Mouse (Mus musculus) liver, postnatal 0 days (tissue): ENCODE measurements around the gene Gxylt1. TPM values are rescaled to one million over a fixed set of nuclear protein-coding genes. Genes with fewer than 3 reads are reported as not detected.
"Not testable (repeated sequence)": the region's sequence is repeated elsewhere in the genome, so short reads cannot be mapped to it uniquely, and the experiment has no call there.

ENCODE experiments used
- ATAC-seq: fragments of 200-750 bp; cut with Nextera tagmentation; 2 replicates; pipeline ENCODE4 v1.8.0; 2017; ENCODE audit warnings: mild to moderate bottlenecking, moderate library complexity
- DNase-seq: peaks from one replicate; pipeline ENCODE4 v3.0.0-alpha.2; 2016
- H3K27ac ChIP-seq: fragments of 300-500 bp; sonication (generic); 2 replicates; pipeline ENCODE4 v1.5.1; 2014; ENCODE audit warnings: antibody characterized with exemption, moderate library complexity, mild to moderate bottlenecking, low read depth
- H3K27me3 ChIP-seq: fragments of 300-500 bp; sonication (generic); 2 replicates; pipeline ENCODE4 v1.6.1; 2014; ENCODE audit warnings: low read length, control low read depth, mixed read lengths; ENCODE audit not compliant: insufficient read depth
- H3K36me3 ChIP-seq: fragments of 300-500 bp; sonication (generic); replicated peaks from 2 replicates; pipeline ENCODE4 v1.6.1; 2014; ENCODE audit warnings: mild to moderate bottlenecking, control low read depth, low read length, moderate library complexity, mixed read lengths; ENCODE audit not compliant: insufficient read depth
- H3K4me1 ChIP-seq: fragments of 300-500 bp; sonication (generic); 2 replicates; pipeline ENCODE4 v1.6.1; 2014; ENCODE audit warnings: antibody characterized with exemption, mild to moderate bottlenecking, control low read depth; ENCODE audit not compliant: insufficient read depth
- H3K4me2 ChIP-seq: fragments of 300-500 bp; sonication (generic); 2 replicates; pipeline ENCODE4 v1.6.1; 2014; ENCODE audit warnings: low read depth, mild to moderate bottlenecking, low read length, moderate library complexity, mixed read lengths
- H3K4me3 ChIP-seq: fragments of 300-500 bp; sonication (generic); 2 replicates; pipeline ENCODE4 v1.5.1; 2014; ENCODE audit warnings: low read depth, low read length
- H3K9ac ChIP-seq: fragments of 300-500 bp; sonication (generic); replicated peaks from 2 replicates; pipeline ENCODE4 v1.6.1; 2014; ENCODE audit warnings: mild to moderate bottlenecking, moderate library complexity
- H3K9me3 ChIP-seq: fragments of 300-500 bp; sonication (generic); 2 replicates; pipeline ENCODE4 v1.6.1; 2016; ENCODE audit warnings: mild to moderate bottlenecking, control low read depth, low read length, mixed read lengths
- CTCF ChIP-seq: sonication (generic); IDR thresholded peaks from 2 replicates; pipeline ENCODE4 v1.5.1; 2016; ENCODE audit warnings: antibody characterized with exemption, low read depth
- EP300 ChIP-seq: IDR thresholded peaks from 2 replicates; pipeline ENCODE4 v1.6.1; 2016; ENCODE audit warnings: antibody characterized with exemption, low read depth, mild to moderate bottlenecking
- WGBS: fragments of 180-500 bp; shearing (Covaris S2); extraction: QIAGEN DNeasy Blood & Tissue Kit; methylation state at CpG from one replicate; pipeline ENCODE4 v1.1.7; 2014; ENCODE audit not compliant: insufficient replicate concordance; 5-methylcytosine and 5-hydroxymethylcytosine counted together
- polyA plus RNA-seq: library from polyadenylated mRNA; unstranded; fragments of >200 nt; fragmentation: Nextera tagmentation; extraction: Ambion mirVana; gene quantifications from 2 replicates; pipeline ENCODE4 v1.2.1, GENCODE M21; 2015

Gxylt1 gene
- 1.8 and 2.0 TPM in 2 replicates for polyA plus RNA-seq

- WGBS, result under 1% methylated on average over 57 of the region's 93 CpGs
- Histone ChIP-seq H3K27me3 (no peaks in the 10 kb centered on the region), H3K4me2 (peak within 1 kb of the TSS; percentile 92), H3K36me3 (no peaks in the 10 kb centered on the region), H3K4me1 (peaks cover 26% of the 10 kb centered on the region), H3K9ac (peak within 1 kb of the TSS; percentile 88), H3K4me3 (peak within 1 kb of the TSS; percentile 88), H3K9me3 (no peaks in the 10 kb centered on the region), H3K27ac (peak within 1 kb of the TSS; percentile 90)
- ATAC-seq (peak; percentile 96), DNase-seq (peak; percentile 100)
- no peak for TF ChIP-seq EP300
- TF ChIP-seq CTCF, result no peak
These were observed at the start of gene Gxylt1 for GRCm38 (mm10) chr15:93274679-93275583. Gxylt1 (minus strand) TSS chr15:93275179.

- Histone ChIP-seq H3K27me3 (no peaks in the 10 kb centered on the region), H3K27ac (no peak overlapping the region), H3K4me2 (no peak overlapping the region), H3K4me1 (peaks cover 6% of the 10 kb centered on the region), H3K36me3 (0 out of 2 replicates have a peak, but pooled peaks cover 2% of the 10 kb centered on the region), H3K9ac (no peak overlapping the region), H3K9me3 (no peaks in the 10 kb centered on the region), H3K4me3 (no peak overlapping the region)
- DNase-seq (no peak), ATAC-seq (peak; percentile 76)
- 73% methylated on average over 1 of the region's 1 CpGs for WGBS
- TF ChIP-seq EP300, result no peak
These were observed 43.8 kb upstream of the Gxylt1 start for GRCm38 (mm10) chr15:93318781-93319180.

- ATAC-seq, H3K9ac ChIP-seq, H3K4me1 ChIP-seq, H3K4me3 ChIP-seq, H3K27me3 ChIP-seq, H3K36me3 ChIP-seq, DNase-seq, H3K27ac ChIP-seq, H3K4me2 ChIP-seq, H3K9me3 ChIP-seq: not testable (repeated sequence)
- WGBS, result 91% methylated on average over 4 of the region's 4 CpGs
These were observed 35.3 kb upstream of the Gxylt1 start for GRCm38 (mm10) chr15:93310304-93310703.

GRCm38 (mm10) chr15:93298197-93298596 lies 23.2 kb upstream of the Gxylt1 start:
- Histone ChIP-seq H3K4me1 (peaks cover 16% of the 10 kb centered on the region), H3K36me3 (0 out of 2 replicates have a peak, but pooled peaks cover 2% of the 10 kb centered on the region), H3K27ac (no peak overlapping the region), H3K9ac (no peak overlapping the region), H3K27me3 (no peaks in the 10 kb centered on the region), H3K4me3 (no peak overlapping the region), H3K4me2 (no peak overlapping the region), H3K9me3 (no peaks in the 10 kb centered on the region)
- ATAC-seq (no peak), DNase-seq (no peak)
- TF ChIP-seq EP300 (no peak), CTCF (no peak)
- WGBS, result 33% methylated on average over 2 of the region's 2 CpGs

- ATAC-seq (no peak), DNase-seq (no peak)
- Histone ChIP-seq H3K36me3 (peaks cover 4% of the 10 kb centered on the region; the same call in 1 of the 2 replicates), H3K9ac (no peak overlapping the region), H3K4me3 (no peak overlapping the region), H3K4me1 (peaks cover 15% of the 10 kb centered on the region), H3K27ac (0 out of 2 replicates have a peak overlapping the region, but pooled peaks have one; percentile 22), H3K27me3 (no peaks in the 10 kb centered on the region), H3K9me3 (no peaks in the 10 kb centered on the region), H3K4me2 (peak overlapping the region; percentile 19; the same call in 1 of the 2 replicates)
- TF ChIP-seq CTCF, result no peak
- no peak for TF ChIP-seq EP300
- 50% methylated on average over 11 of the region's 11 CpGs for WGBS
These were observed 19.5 kb upstream of the Gxylt1 start for GRCm38 (mm10) chr15:93294483-93294882.

GRCm38 (mm10) chr15:93288321-93288720 lies 13.3 kb upstream of the Gxylt1 start:
- DNase-seq (no peak), ATAC-seq (no peak)
- Histone ChIP-seq H3K27ac (no peak overlapping the region), H3K4me2 (no peak overlapping the region), H3K9ac (no peak overlapping the region), H3K36me3 (peaks cover 6% of the 10 kb centered on the region), H3K4me3 (no peak overlapping the region), H3K4me1 (peaks cover 2% of the 10 kb centered on the region), H3K27me3 (no peaks in the 10 kb centered on the region), H3K9me3 (no peaks in the 10 kb centered on the region)
- 82% methylated on average over 4 of the region's 4 CpGs for WGBS
- TF ChIP-seq CTCF (no peak), EP300 (no peak)
